Mouse (Mus musculus) forebrain, embryonic 11.5 days (tissue): ENCODE results near the gene Zfp821. TPM values are rescaled to one million over a fixed set of nuclear protein-coding genes. Genes with fewer than 3 reads are reported as not detected.

Experiments used
- ATAC-seq: fragments of 200-750 bp; cut with Nextera tagmentation; replicated peaks from 2 replicates; pipeline ENCODE4 v1.8.0; 2017; ENCODE audit warnings: moderate TSS enrichment; ENCODE audit not compliant: low FRiP score
- DNase-seq: peaks from one replicate; pipeline ENCODE4 v3.0.0-alpha.2; 2017; ENCODE audit warnings: low spot score
- H3K27ac ChIP-seq: fragments of 300-500 bp; sonication (generic); 2 replicates; pipeline ENCODE4 v1.5.1; 2014; ENCODE audit warnings: low read depth, low read length
- H3K27me3 ChIP-seq: fragments of 300-500 bp; sonication (generic); 2 replicates; pipeline ENCODE4 v1.6.1; 2014; ENCODE audit warnings: mild to moderate bottlenecking, low read length, mixed read lengths; ENCODE audit not compliant: control insufficient read depth, insufficient read depth
- H3K36me3 ChIP-seq: fragments of 300-500 bp; sonication (generic); 2 replicates; pipeline ENCODE4 v1.6.1; 2014; ENCODE audit warnings: mild to moderate bottlenecking, low read length, moderate library complexity, mixed read lengths; ENCODE audit not compliant: control insufficient read depth, insufficient read depth
- H3K4me1 ChIP-seq: fragments of 300-500 bp; sonication (generic); replicated peaks from 2 replicates; pipeline ENCODE4 v1.6.1; 2014; ENCODE audit warnings: low read length, mixed read lengths; ENCODE audit not compliant: control insufficient read depth, insufficient read depth
- H3K4me2 ChIP-seq: fragments of 300-500 bp; sonication (generic); 2 replicates; pipeline ENCODE4 v1.6.1; 2014; ENCODE audit warnings: low read depth, mild to moderate bottlenecking, low read length, moderate library complexity, mixed read lengths; ENCODE audit not compliant: severe bottlenecking
- H3K4me3 ChIP-seq: fragments of 300-500 bp; sonication (generic); 2 replicates; pipeline ENCODE4 v1.5.1; 2014; ENCODE audit warnings: low read depth, low read length
- H3K9ac ChIP-seq: fragments of 300-500 bp; sonication (generic); 2 replicates; pipeline ENCODE4 v1.6.1; 2014; ENCODE audit warnings: low read length
- H3K9me3 ChIP-seq: fragments of 300-500 bp; sonication (generic); 2 replicates; pipeline ENCODE4 v1.6.1; 2016; ENCODE audit warnings: low read length, mixed read lengths; ENCODE audit not compliant: control insufficient read depth
- WGBS: fragments of 180-500 bp; shearing (Covaris S2); extraction: QIAGEN DNeasy Blood & Tissue Kit; methylation state at CpG from one replicate; pipeline ENCODE4 v1.1.7; 2014; 5-methylcytosine and 5-hydroxymethylcytosine counted together
- polyA plus RNA-seq: library from polyadenylated mRNA; unstranded; fragments of >200 nt; fragmentation: Nextera tagmentation; extraction: Ambion mirVana; gene quantifications from 2 replicates; pipeline ENCODE4 v1.2.1, GENCODE M21; 2014

The Zfp821 gene
- polyA plus RNA-seq, 1 experiment from 2014 or later, result 50.2 TPM

- WGBS, result 13% methylated on average over 24 of the region's 24 CpGs
- DNase-seq, result no peak
- H3K9me3 ChIP-seq, result no peaks in the 10 kb centered on the region
Measured at GRCm38 (mm10) chr8:109704565-109705319, 604 bp upstream of the Zfp821 start.

GRCm38 (mm10) chr8:109706076-109706873 is 929 bp downstream of the Zfp821 start:
- H3K4me3 ChIP-seq, result peak overlapping the region; percentile 91
- no peaks in the 10 kb centered on the region for H3K9me3 ChIP-seq
- no peak for DNase-seq
- WGBS, result 1% methylated on average over 29 of the region's 30 CpGs
- peaks cover 7% of the 10 kb centered on the region for H3K4me1 ChIP-seq
- H3K27ac ChIP-seq, result no peak overlapping the region; the same call in 1 of the 2 replicates
- ATAC-seq, result peak; percentile 37
- H3K27me3 ChIP-seq, result peaks cover 4% of the 10 kb centered on the region; the same call in 1 of the 2 replicates
- peak overlapping the region; percentile 66 for H3K4me2 ChIP-seq
- H3K36me3 ChIP-seq, result peaks cover 6% of the 10 kb centered on the region; the same call in 1 of the 2 replicates
- H3K9ac ChIP-seq, result peak overlapping the region; percentile 99

More at GRCm38 (mm10) chr8:109704565-109705319, 604 bp upstream of the Zfp821 start:
- Histone ChIP-seq H3K4me3 (peak overlapping the region; percentile 91), H3K27me3 (peaks cover 4% of the 10 kb centered on the region; the same call in 1 of the 2 replicates), H3K27ac (no peak overlapping the region), H3K4me2 (peak overlapping the region; percentile 66), H3K9ac (peak overlapping the region; percentile 99), H3K36me3 (peaks cover 2% of the 10 kb centered on the region; the same call in 1 of the 2 replicates), H3K4me1 (peaks cover 7% of the 10 kb centered on the region)
- peak; percentile 61 for ATAC-seq

DNA sequence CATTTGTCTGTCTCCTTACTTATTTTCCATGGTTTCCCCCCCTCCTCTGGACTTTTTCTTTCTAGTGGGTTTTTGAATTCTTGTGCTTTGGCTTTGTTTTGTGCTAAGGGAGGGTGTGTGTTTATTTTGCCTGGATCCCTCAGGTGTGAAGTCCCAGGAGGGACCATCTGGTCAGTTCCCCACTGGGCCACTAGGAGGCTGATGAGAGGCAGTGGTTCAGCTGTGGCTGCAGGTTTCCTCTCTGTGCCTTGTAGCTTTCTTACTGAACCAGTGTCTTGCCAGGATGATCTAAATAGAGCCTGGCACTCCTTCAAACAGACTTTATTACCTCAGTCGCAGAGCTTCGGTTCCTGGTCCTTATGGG is 1.5 kb downstream of the Zfp821 start:
- peak overlapping the region; percentile 91 for H3K4me3 ChIP-seq
- no peaks in the 10 kb centered on the region for H3K9me3 ChIP-seq
- ATAC-seq (no peak; the same call in 1 of the 2 replicates), DNase-seq (peak; percentile 83)
- no peak overlapping the region for H3K27ac ChIP-seq
- H3K4me1 ChIP-seq, result peaks cover 7% of the 10 kb centered on the region
- peak overlapping the region; percentile 66 for H3K4me2 ChIP-seq
- WGBS, result 47% methylated on average over 2 of the region's 2 CpGs
- H3K9ac ChIP-seq, result peak overlapping the region; percentile 99; the same call in 1 of the 2 replicates
- H3K27me3 ChIP-seq, result peaks cover 4% of the 10 kb centered on the region; the same call in 1 of the 2 replicates
- peaks cover 10% of the 10 kb centered on the region; the same call in 1 of the 2 replicates for H3K36me3 ChIP-seq

DNA sequence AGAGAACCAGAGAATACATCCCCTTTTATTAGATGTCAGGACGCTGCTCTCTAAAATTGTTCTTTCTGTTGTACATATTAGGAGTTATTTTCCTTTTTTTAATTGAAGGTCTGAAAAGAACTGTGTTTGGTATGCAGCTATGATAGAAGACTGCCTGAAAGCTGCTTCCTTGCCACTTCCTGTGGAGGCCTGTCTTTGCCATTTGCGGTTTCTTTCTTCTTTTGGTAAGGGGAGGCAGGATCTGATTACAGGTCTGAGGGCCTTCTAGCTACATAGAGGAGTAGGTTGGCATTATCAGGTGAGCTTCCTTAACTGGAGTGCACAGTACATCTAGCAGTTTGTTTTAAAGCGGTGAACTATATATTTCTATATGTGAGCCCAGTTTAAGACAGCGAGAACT is 2.6 kb downstream of the Zfp821 start:
- Histone ChIP-seq H3K4me1 (peaks cover 7% of the 10 kb centered on the region), H3K27me3 (peaks cover 2% of the 10 kb centered on the region; the same call in 1 of the 2 replicates), H3K9ac (no peak overlapping the region), H3K4me3 (no peak overlapping the region), H3K27ac (no peak overlapping the region), H3K4me2 (no peak overlapping the region), H3K36me3 (peaks cover 12% of the 10 kb centered on the region; the same call in 1 of the 2 replicates), H3K9me3 (no peaks in the 10 kb centered on the region)
- ATAC-seq (no peak), DNase-seq (no peak)
- WGBS, result 92% methylated on average over 4 of the region's 4 CpGs

- no peaks in the 10 kb centered on the region for H3K4me1 ChIP-seq
- H3K9me3 ChIP-seq, result no peaks in the 10 kb centered on the region
- H3K9ac ChIP-seq, result no peak overlapping the region
- no peak for ATAC-seq
- peak; percentile 41 for DNase-seq
- no peak overlapping the region for H3K4me3 ChIP-seq
- 95% methylated on average over 1 of the region's 1 CpGs for WGBS
- no peaks in the 10 kb centered on the region for H3K27me3 ChIP-seq
- no peak overlapping the region for H3K4me2 ChIP-seq
- H3K36me3 ChIP-seq, result peaks cover 22% of the 10 kb centered on the region
- no peak overlapping the region for H3K27ac ChIP-seq
Measured at GRCm38 (mm10) chr8:109712521-109712920, 7.2 kb downstream of the Zfp821 start.

DNA sequence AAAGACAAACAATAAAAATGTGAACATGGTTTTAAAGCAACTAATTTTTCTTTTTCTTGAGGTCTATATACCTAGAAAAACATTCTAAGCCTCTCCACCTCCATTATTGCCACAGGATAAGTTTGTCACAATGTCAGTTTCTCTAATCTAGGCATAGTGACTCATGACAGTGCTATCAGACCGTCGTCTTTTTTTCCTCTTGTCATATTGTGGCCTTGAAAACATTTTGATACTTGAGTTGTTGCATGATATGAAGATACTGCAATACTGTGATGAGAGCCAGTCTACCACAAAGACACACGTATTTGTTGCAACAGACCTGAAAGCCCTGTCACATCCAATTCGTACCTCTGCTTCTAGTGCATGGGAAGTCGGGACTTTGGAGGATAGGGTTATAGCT is 9.6 kb downstream of the Zfp821 start:
- ATAC-seq (no peak), DNase-seq (peak; percentile 17)
- Histone ChIP-seq H3K4me1 (no peaks in the 10 kb centered on the region), H3K27me3 (no peaks in the 10 kb centered on the region), H3K36me3 (peaks cover 28% of the 10 kb centered on the region), H3K27ac (no peak overlapping the region), H3K9me3 (no peaks in the 10 kb centered on the region), H3K9ac (no peak overlapping the region), H3K4me2 (no peak overlapping the region), H3K4me3 (no peak overlapping the region)
- WGBS, result 95% methylated on average over 5 of the region's 5 CpGs

- peaks cover 27% of the 10 kb centered on the region for H3K36me3 ChIP-seq
- WGBS, result 94% methylated on average over 3 of the region's 3 CpGs
Measured at GRCm38 (mm10) chr8:109725106-109725505, 19.8 kb downstream of the Zfp821 start.

DNA sequence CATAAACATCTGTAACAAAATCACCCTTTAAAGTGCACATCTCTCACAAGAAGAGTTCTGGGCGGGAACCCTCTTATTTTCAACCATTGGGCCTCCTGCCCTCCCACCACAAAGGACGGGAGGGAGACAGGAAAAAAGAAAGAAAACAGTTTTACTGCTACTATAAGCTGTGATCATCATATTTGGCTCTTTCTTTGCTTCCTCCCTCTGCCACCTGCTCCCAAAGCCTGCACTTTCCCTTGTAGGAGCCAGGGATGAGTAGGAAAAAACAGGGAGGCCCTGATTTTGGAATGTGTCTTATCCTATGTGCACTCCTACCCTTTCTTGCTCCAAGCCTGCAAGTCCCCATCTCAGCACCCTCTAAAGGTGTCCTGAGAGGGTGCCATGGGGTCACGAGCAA is 25.7 kb downstream of the Zfp821 start:
- Histone ChIP-seq H3K27ac (no peak overlapping the region), H3K9ac (no peak overlapping the region), H3K4me2 (no peak overlapping the region), H3K36me3 (no peaks in the 10 kb centered on the region; the same call in 1 of the 2 replicates), H3K9me3 (no peaks in the 10 kb centered on the region), H3K4me1 (no peaks in the 10 kb centered on the region; the same call in 1 of the 2 replicates), H3K4me3 (no peak overlapping the region), H3K27me3 (no peaks in the 10 kb centered on the region)
- 75% methylated on average over 3 of the region's 3 CpGs for WGBS
- DNase-seq, result no peak
- ATAC-seq, result no peak

More at GRCm38 (mm10) chr8:109725106-109725505, 19.8 kb downstream of the Zfp821 start:
- H3K27me3 ChIP-seq, result no peaks in the 10 kb centered on the region
- ATAC-seq (no peak), DNase-seq (no peak)
- H3K4me1 ChIP-seq, result no peaks in the 10 kb centered on the region
- H3K9me3 ChIP-seq, result no peaks in the 10 kb centered on the region
- H3K9ac ChIP-seq, result no peak overlapping the region
- no peak overlapping the region for H3K27ac ChIP-seq
- no peak overlapping the region for H3K4me2 ChIP-seq
- no peak overlapping the region for H3K4me3 ChIP-seq
